Mouse (Mus musculus) cerebellum, adult 2 months (tissue): ENCODE measurements around the gene Ftl1-ps1. TPM values are rescaled to one million over a fixed set of nuclear protein-coding genes. Genes with fewer than 3 reads are reported as not detected.
A peak's percentile ranks its signal among the peaks of the same experiment; 100 is the strongest.

Source experiments
- DNase-seq, 2 experiments: peaks; one replicate each; pipeline ENCODE4 v3.0.0; 2021
- H3K27ac ChIP-seq: fragments of 200-500 bp; 2 replicates; pipeline ENCODE4 v1.5.1; 2012; ENCODE audit warnings: low read length, control low read depth, inconsistent platforms; ENCODE audit not compliant: insufficient read depth
- H3K27me3 ChIP-seq: fragments of 200-500 bp; 2 replicates; pipeline ENCODE4 v1.6.1; 2012; ENCODE audit warnings: inconsistent platforms, mild to moderate bottlenecking, low read length, moderate library complexity; ENCODE audit not compliant: control insufficient read depth, insufficient read depth
- H3K4me1 ChIP-seq: fragments of 200-500 bp; 2 replicates; pipeline ENCODE4 v1.6.1; 2011; ENCODE audit warnings: low read length; ENCODE audit not compliant: control insufficient read depth, insufficient read depth
- H3K4me3 ChIP-seq: fragments of 200-500 bp; replicated peaks from 2 replicates; pipeline ENCODE3; 2011; ENCODE audit warnings: mild to moderate bottlenecking, low read depth, low read length, control low read depth; ENCODE audit not compliant: insufficient read depth
- CTCF ChIP-seq: fragments of 200-500 bp; IDR thresholded peaks from 2 replicates; pipeline ENCODE4 v1.5.1; 2011; ENCODE audit warnings: low read depth, mild to moderate bottlenecking, control low read depth, low read length, moderate library complexity, borderline replicate concordance; ENCODE audit not compliant: insufficient read depth
- POLR2A ChIP-seq: fragments of 200-500 bp; IDR thresholded peaks from 2 replicates; pipeline ENCODE4 v1.6.1; 2011; ENCODE audit warnings: low read length, control low read depth, borderline replicate concordance; ENCODE audit not compliant: insufficient read depth
- WGBS: fragments of 180-500 bp; shearing (Covaris S2); methylation state at CpG from one replicate; pipeline ENCODE4 v1.1.7; 2018; 5-methylcytosine and 5-hydroxymethylcytosine counted together
- polyA plus RNA-seq: library from polyadenylated mRNA; depleted of rRNA; stranded (reverse); fragments of >200 nt; gene quantifications from 2 replicates; pipeline ENCODE4 v1.2.3, GENCODE M21; 2012; rRNA removed

The Ftl1-ps1 gene
- polyA plus RNA-seq, 1 experiment = 20.5 TPM

DNA sequence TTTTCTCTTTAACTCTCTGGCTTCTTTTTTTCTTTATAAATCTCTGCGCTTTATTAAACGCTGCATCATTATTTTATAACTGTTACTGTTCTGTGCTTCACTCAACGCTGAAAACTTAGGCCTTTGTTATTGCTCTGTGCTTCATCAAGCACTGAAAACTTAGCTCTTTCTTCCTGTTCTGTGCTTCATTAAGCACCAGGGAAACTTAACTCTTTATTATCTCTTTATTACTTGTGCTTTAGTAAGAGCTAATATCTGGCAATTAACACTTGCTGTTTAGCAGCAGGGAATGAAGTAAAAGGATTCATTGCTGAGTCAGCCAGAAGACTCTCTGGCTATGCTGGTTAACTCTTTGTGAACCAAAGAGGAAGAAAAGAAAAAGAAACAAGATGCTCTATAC, 17.2 kb upstream of the Ftl1-ps1 start:
- 20% methylated on average over 3 of the region's 3 CpGs for whole genome bisulfite sequencing
- H3K27ac ChIP-seq = no peak overlapping the region
- TF ChIP-seq CTCF = no peak
- H3K27me3 ChIP-seq = no peaks in the 10 kb centered on the region
- H3K4me1 ChIP-seq = 0 out of 2 replicates have a peak, but pooled peaks cover 3% of the 10 kb centered on the region
- no peak for DNase-seq
- H3K4me3 ChIP-seq = no peak overlapping the region

DNA sequence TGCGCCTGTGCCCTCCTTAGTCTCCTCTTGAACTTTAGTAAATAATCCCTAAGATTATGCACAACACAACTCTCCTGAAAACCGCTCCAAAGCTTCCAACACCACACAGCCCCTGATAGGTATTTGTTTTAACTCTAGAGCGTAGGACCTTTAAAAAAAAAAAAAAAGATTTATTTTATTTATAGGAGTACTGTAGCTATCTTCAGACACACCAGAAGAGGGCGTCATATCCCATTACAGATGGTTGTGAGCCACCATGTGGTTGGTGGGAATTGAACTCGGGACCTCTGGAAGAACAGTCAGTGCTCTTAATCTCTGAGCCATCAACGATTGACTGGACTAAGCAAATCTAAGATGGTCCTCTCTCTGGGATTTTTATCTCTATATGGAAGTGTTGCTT, 9.8 kb upstream of the Ftl1-ps1 start:
- TF ChIP-seq CTCF = no peak
- no peak for TF ChIP-seq POLR2A
- Histone ChIP-seq H3K27me3 (no peaks in the 10 kb centered on the region), H3K4me3 (no peak overlapping the region), H3K27ac (no peak overlapping the region), H3K4me1 (no peaks in the 10 kb centered on the region)
- no peak for DNase-seq
- 63% methylated on average over 6 of the region's 6 CpGs for WGBS

DNA sequence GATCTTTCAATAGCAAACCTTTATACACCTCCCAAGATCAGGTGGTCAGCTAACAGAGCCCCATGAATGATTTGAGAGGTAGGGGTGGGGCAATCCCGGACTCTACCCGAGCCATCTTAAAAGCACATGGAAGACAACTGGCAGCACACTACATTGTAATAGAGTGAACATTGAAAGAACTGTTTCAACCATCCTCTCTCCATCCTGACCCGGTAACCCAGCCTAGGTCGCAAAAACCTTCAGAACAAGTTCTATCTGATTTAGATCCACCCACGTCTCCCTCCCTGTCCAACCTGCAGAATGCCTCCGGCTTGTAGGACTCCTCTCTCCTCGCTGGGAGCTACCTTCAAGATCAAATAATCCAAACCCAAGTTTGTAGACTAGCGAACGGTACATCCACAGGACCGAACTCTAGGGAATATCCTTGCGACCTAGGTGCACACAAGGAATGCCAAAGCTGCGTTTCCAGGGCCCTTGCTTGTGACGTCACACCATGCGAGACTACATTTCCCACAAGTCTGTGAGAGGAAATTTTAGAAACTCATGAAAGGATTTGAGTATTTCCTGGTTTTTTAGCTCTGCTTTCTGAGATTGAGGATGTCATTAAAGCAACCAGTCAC, 9.0 kb upstream of the Ftl1-ps1 start, which contains the start of gene Zfp72:
Zfp72 (minus strand) TSS at position 466 of the 620 bp plus-strand sequence.
- 2% methylated on average over 14 of the region's 14 CpGs for WGBS
- TF ChIP-seq POLR2A (peak; percentile 55; the same call in 1 of the 2 replicates), CTCF (no peak)
- peak; percentile 76 to 78 for DNase-seq
- H3K27ac ChIP-seq = no peak within 1 kb of the TSS
- H3K4me1 ChIP-seq = no peaks in the 10 kb centered on the region
- H3K4me3 ChIP-seq = peak within 1 kb of the TSS; percentile 99
- no peaks in the 10 kb centered on the region for H3K27me3 ChIP-seq

DNA sequence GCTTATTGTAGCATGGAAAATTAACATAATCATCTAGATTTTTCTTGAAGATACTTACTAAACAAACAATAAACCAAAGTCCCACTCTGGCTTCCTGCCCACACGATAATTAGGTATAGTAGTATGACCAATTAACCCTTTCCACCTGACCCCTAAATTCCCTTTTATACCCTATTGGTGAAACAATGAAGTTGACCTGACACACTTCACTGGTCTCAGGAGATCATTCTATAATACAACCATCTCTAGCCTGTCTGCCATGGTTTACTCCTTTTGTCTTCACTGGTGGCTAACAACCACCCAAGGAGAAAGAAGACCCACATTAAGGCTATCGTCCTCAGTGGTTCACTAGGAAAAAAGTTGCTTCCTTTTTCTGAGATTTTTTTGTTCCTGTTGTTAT, 8.3 kb upstream of the Ftl1-ps1 start:
- Histone ChIP-seq H3K27me3 (no peaks in the 10 kb centered on the region), H3K27ac (no peak overlapping the region), H3K4me1 (no peaks in the 10 kb centered on the region), H3K4me3 (no peak overlapping the region)
- no peak for DNase-seq
- 66% methylated on average over 2 of the region's 2 CpGs for WGBS
- TF ChIP-seq CTCF = no peak
- no peak for TF ChIP-seq POLR2A

DNA sequence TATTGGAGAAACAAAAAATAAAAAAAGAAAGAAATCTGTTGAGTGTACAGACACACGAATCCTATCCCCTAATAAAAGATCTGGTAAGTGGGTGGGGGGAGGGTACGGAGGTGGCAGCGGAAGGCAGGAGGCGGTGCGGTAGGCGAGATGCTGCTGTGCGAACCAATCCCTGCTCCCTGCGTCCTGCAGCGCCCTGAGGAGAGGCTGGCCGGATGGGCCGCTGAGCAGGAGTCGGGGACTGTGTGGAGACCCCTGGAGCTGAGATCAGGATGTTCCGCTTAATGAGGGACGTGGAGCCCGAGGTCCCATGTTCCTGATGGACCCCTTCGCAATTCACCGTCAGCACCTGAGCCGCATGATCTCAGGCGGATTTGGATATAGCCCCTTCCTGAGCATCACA, 40.4 kb downstream of the Ftl1-ps1 start:
- Histone ChIP-seq H3K27me3 (no peaks in the 10 kb centered on the region), H3K27ac (no peak overlapping the region), H3K4me1 (no peaks in the 10 kb centered on the region), H3K4me3 (no peak overlapping the region)
- 31% methylated on average over 19 of the region's 19 CpGs for WGBS
- DNase-seq = no peak
- TF ChIP-seq CTCF (no peak), POLR2A (no peak)

Other genes starting within 250 kb of the Ftl1-ps1 start
- gene Exoc3, start 191.0 kb upstream of the Ftl1-ps1 start, polyA plus RNA-seq = 58.6 and 61.7 TPM in 2 replicates
- gene Ahrr, start 107.4 kb upstream of the Ftl1-ps1 start, polyA plus RNA-seq = 0.18 and 0.25 TPM in 2 replicates
- 144 and 153 TPM in 2 replicates for gene Pdcd6, start 82.1 kb upstream of the Ftl1-ps1 start, polyA plus RNA-seq
- gene Sdha, start 49.4 kb upstream of the Ftl1-ps1 start, polyA plus RNA-seq = 411 and 417 TPM in 2 replicates
- 36.9 and 41.1 TPM in 2 replicates for gene Ccdc127, start 49.4 kb upstream of the Ftl1-ps1 start, polyA plus RNA-seq
- gene Lrrc14b, start 35.7 kb upstream of the Ftl1-ps1 start, polyA plus RNA-seq = 0.43 and 0.60 TPM in 2 replicates
- gene Zfp72, start 8.9 kb upstream of the Ftl1-ps1 start, polyA plus RNA-seq = 2.0 and 2.4 TPM in 2 replicates
- gene Zfp825, start 94.3 kb downstream of the Ftl1-ps1 start, polyA plus RNA-seq = 8.6 and 8.8 TPM in 2 replicates
- gene Erap1, start 239.9 kb downstream of the Ftl1-ps1 start, polyA plus RNA-seq = 6.7 and 9.0 TPM in 2 replicates